Mouse (Mus musculus): ENCODE measurements around the gene Olfr325. TPM values are rescaled to one million over a fixed set of nuclear protein-coding genes. Genes with fewer than 3 reads are reported as not detected.
"Not testable (repeated sequence)": the region's sequence is repeated elsewhere in the genome, so short reads cannot be mapped to it uniquely, and the experiment has no call there.

The Olfr325 gene
- not detected in 2 replicates for polyA plus RNA-seq (2015; fragmentation: Nextera tagmentation; extraction: Ambion mirVana)

GRCm38 (mm10) chr11:58577430-58577829, at the start of gene Olfr325:
Gene Olfr325, plus strand, starts transcription at chr11:58577730.
- 75% methylated on average over 1 of the region's 1 CpGs for WGBS
- H3K4me2 ChIP-seq (ENCODE audit: low read depth, low read length) = no peak within 1 kb of the TSS
- no peak within 1 kb of the TSS for H3K4me3 ChIP-seq (ENCODE audit: low read length)
- no peak within 1 kb of the TSS for H3K27ac ChIP-seq (ENCODE audit: low read length)
- no peaks in the 10 kb centered on the region for H3K9me3 ChIP-seq (ENCODE audit: control insufficient read depth, low read length)
- H3K9ac ChIP-seq (ENCODE audit: low read depth, low read length) = no peak within 1 kb of the TSS
- H3K36me3 ChIP-seq (ENCODE audit: control insufficient read depth, insufficient read depth, low read length) = no peaks in the 10 kb centered on the region
- no peaks in the 10 kb centered on the region for H3K4me1 ChIP-seq (ENCODE audit: control insufficient read depth, insufficient read depth, low read length)
- H3K27me3 ChIP-seq (replicated peaks; ENCODE audit: control insufficient read depth, insufficient read depth, low read length) = no peaks in the 10 kb centered on the region
- ATAC-seq = no peak

- H3K4me1 ChIP-seq (ENCODE audit: control insufficient read depth, insufficient read depth, low read length); ATAC-seq; H3K9me3 ChIP-seq (ENCODE audit: control insufficient read depth, low read length); H3K9ac ChIP-seq (ENCODE audit: low read depth, low read length); H3K36me3 ChIP-seq (ENCODE audit: control insufficient read depth, insufficient read depth, low read length); H3K4me2 ChIP-seq (ENCODE audit: low read depth, low read length); H3K27ac ChIP-seq (ENCODE audit: low read length); H3K4me3 ChIP-seq (ENCODE audit: low read length); H3K27me3 ChIP-seq (replicated peaks; ENCODE audit: control insufficient read depth, insufficient read depth, low read length): not testable (repeated sequence)
Measured at GRCm38 (mm10) chr11:58534736-58535135, 42.8 kb upstream of the Olfr325 start, which contains the start of gene Olfr330. Gene Olfr330, minus strand, starts transcription at chr11:58534836.

- 82% methylated on average over 5 of the region's 5 CpGs for WGBS
- no peaks in the 10 kb centered on the region for H3K4me1 ChIP-seq (ENCODE audit: control insufficient read depth, insufficient read depth, low read length)
- ATAC-seq = no peak
- no peaks in the 10 kb centered on the region for H3K36me3 ChIP-seq (ENCODE audit: control insufficient read depth, insufficient read depth, low read length)
- no peaks in the 10 kb centered on the region for H3K9me3 ChIP-seq (ENCODE audit: control insufficient read depth, low read length)
- H3K27me3 ChIP-seq (replicated peaks; ENCODE audit: control insufficient read depth, insufficient read depth, low read length) = no peaks in the 10 kb centered on the region
- no peak within 1 kb of the TSS for H3K4me3 ChIP-seq (ENCODE audit: low read length)
- no peak within 1 kb of the TSS for H3K9ac ChIP-seq (ENCODE audit: low read depth, low read length)
- H3K4me2 ChIP-seq (ENCODE audit: low read depth, low read length) = no peak within 1 kb of the TSS
- H3K27ac ChIP-seq (ENCODE audit: low read length) = no peak within 1 kb of the TSS
Measured at GRCm38 (mm10) chr11:58546322-58546721, 31.2 kb upstream of the Olfr325 start, which contains the start of gene Olfr329-ps. Gene Olfr329-ps, minus strand, starts transcription at chr11:58546422.

- H3K9ac ChIP-seq (ENCODE audit: low read depth, low read length) = no peak within 1 kb of the TSS
- no peak within 1 kb of the TSS for H3K4me3 ChIP-seq (ENCODE audit: low read length)
- H3K27me3 ChIP-seq (replicated peaks; ENCODE audit: control insufficient read depth, insufficient read depth, low read length) = no peaks in the 10 kb centered on the region
- H3K9me3 ChIP-seq (ENCODE audit: control insufficient read depth, low read length) = no peaks in the 10 kb centered on the region
- H3K4me2 ChIP-seq (ENCODE audit: low read depth, low read length) = no peak within 1 kb of the TSS
- ATAC-seq = no peak
- WGBS = 84% methylated on average over 1 of the region's 1 CpGs
- no peaks in the 10 kb centered on the region for H3K4me1 ChIP-seq (ENCODE audit: control insufficient read depth, insufficient read depth, low read length)
- H3K27ac ChIP-seq (ENCODE audit: low read length) = no peak within 1 kb of the TSS
- H3K36me3 ChIP-seq (ENCODE audit: control insufficient read depth, insufficient read depth, low read length) = no peaks in the 10 kb centered on the region
Measured at GRCm38 (mm10) chr11:58555536-58555935, 22.0 kb upstream of the Olfr325 start, which contains the start of gene Olfr328. Gene Olfr328, minus strand, starts transcription at chr11:58555636.

GRCm38 (mm10) chr11:58570405-58570804, 7.1 kb upstream of the Olfr325 start, which contains the start of gene Olfr224:
Gene Olfr224, minus strand, starts transcription at chr11:58570553.
- no peaks in the 10 kb centered on the region for H3K27me3 ChIP-seq (replicated peaks; ENCODE audit: control insufficient read depth, insufficient read depth, low read length)
- WGBS = 61% methylated on average over 5 of the region's 5 CpGs
- no peak within 1 kb of the TSS for H3K9ac ChIP-seq (ENCODE audit: low read depth, low read length)
- no peak within 1 kb of the TSS for H3K4me3 ChIP-seq (ENCODE audit: low read length)
- no peaks in the 10 kb centered on the region for H3K9me3 ChIP-seq (ENCODE audit: control insufficient read depth, low read length)
- ATAC-seq = no peak
- no peaks in the 10 kb centered on the region for H3K36me3 ChIP-seq (ENCODE audit: control insufficient read depth, insufficient read depth, low read length)
- H3K4me2 ChIP-seq (ENCODE audit: low read depth, low read length) = no peak within 1 kb of the TSS
- H3K27ac ChIP-seq (ENCODE audit: low read length) = no peak within 1 kb of the TSS
- no peaks in the 10 kb centered on the region for H3K4me1 ChIP-seq (ENCODE audit: control insufficient read depth, insufficient read depth, low read length)

GRCm38 (mm10) chr11:58578636-58579035, 1.1 kb downstream of the Olfr325 start:
- Histone ChIP-seq H3K4me1 (ENCODE audit: control insufficient read depth, insufficient read depth, low read length) (no peaks in the 10 kb centered on the region), H3K4me3 (ENCODE audit: low read length) (no peak overlapping the region), H3K9me3 (ENCODE audit: control insufficient read depth, low read length) (no peaks in the 10 kb centered on the region), H3K36me3 (ENCODE audit: control insufficient read depth, insufficient read depth, low read length) (no peaks in the 10 kb centered on the region), H3K9ac (ENCODE audit: low read depth, low read length) (no peak overlapping the region), H3K27me3 (replicated peaks; ENCODE audit: control insufficient read depth, insufficient read depth, low read length) (no peaks in the 10 kb centered on the region), H3K27ac (ENCODE audit: low read length) (no peak overlapping the region), H3K4me2 (ENCODE audit: low read depth, low read length) (no peak overlapping the region)
- 71% methylated on average over 8 of the region's 8 CpGs for WGBS
- ATAC-seq = no peak

GRCm38 (mm10) chr11:58587898-58588348, 10.4 kb downstream of the Olfr325 start:
- Histone ChIP-seq H3K36me3 (ENCODE audit: control insufficient read depth, insufficient read depth, low read length) (no peaks in the 10 kb centered on the region), H3K4me1 (ENCODE audit: control insufficient read depth, insufficient read depth, low read length) (no peaks in the 10 kb centered on the region), H3K9ac (ENCODE audit: low read depth, low read length) (no peak overlapping the region), H3K4me3 (ENCODE audit: low read length) (no peak overlapping the region), H3K27ac (ENCODE audit: low read length) (no peak overlapping the region), H3K9me3 (ENCODE audit: control insufficient read depth, low read length) (no peaks in the 10 kb centered on the region), H3K27me3 (replicated peaks; ENCODE audit: control insufficient read depth, insufficient read depth, low read length) (no peaks in the 10 kb centered on the region), H3K4me2 (ENCODE audit: low read depth, low read length) (no peak overlapping the region)
- 76% methylated on average over 7 of the region's 7 CpGs for whole genome bisulfite sequencing
- ATAC-seq = no peak

GRCm38 (mm10) chr11:58588620-58589250, 11.2 kb downstream of the Olfr325 start:
- H3K27me3 ChIP-seq (replicated peaks; ENCODE audit: control insufficient read depth, insufficient read depth, low read length) = no peaks in the 10 kb centered on the region
- H3K9me3 ChIP-seq (ENCODE audit: control insufficient read depth, low read length) = no peaks in the 10 kb centered on the region
- H3K4me3 ChIP-seq (ENCODE audit: low read length) = no peak overlapping the region
- no peak overlapping the region for H3K27ac ChIP-seq (ENCODE audit: low read length)
- no peak overlapping the region for H3K4me2 ChIP-seq (ENCODE audit: low read depth, low read length)
- H3K36me3 ChIP-seq (ENCODE audit: control insufficient read depth, insufficient read depth, low read length) = no peaks in the 10 kb centered on the region
- H3K9ac ChIP-seq (ENCODE audit: low read depth, low read length) = no peak overlapping the region
- 58% methylated on average over 3 of the region's 3 CpGs for WGBS
- ATAC-seq = no peak
- H3K4me1 ChIP-seq (ENCODE audit: control insufficient read depth, insufficient read depth, low read length) = no peaks in the 10 kb centered on the region

GRCm38 (mm10) chr11:58594814-58595213, 17.3 kb downstream of the Olfr325 start, which contains the start of gene Olfr324:
Gene Olfr324, plus strand, starts transcription at chr11:58595114.
- no peak within 1 kb of the TSS for H3K27ac ChIP-seq (ENCODE audit: low read length)
- no peaks in the 10 kb centered on the region for H3K9me3 ChIP-seq (ENCODE audit: control insufficient read depth, low read length)
- no peaks in the 10 kb centered on the region for H3K27me3 ChIP-seq (replicated peaks; ENCODE audit: control insufficient read depth, insufficient read depth, low read length)
- H3K4me3 ChIP-seq (ENCODE audit: low read length) = no peak within 1 kb of the TSS
- H3K9ac ChIP-seq (ENCODE audit: low read depth, low read length) = no peak within 1 kb of the TSS
- 86% methylated on average over 6 of the region's 6 CpGs for WGBS
- H3K36me3 ChIP-seq (ENCODE audit: control insufficient read depth, insufficient read depth, low read length) = no peaks in the 10 kb centered on the region
- no peaks in the 10 kb centered on the region for H3K4me1 ChIP-seq (ENCODE audit: control insufficient read depth, insufficient read depth, low read length)
- H3K4me2 ChIP-seq (ENCODE audit: low read depth, low read length) = no peak within 1 kb of the TSS
- no peak for ATAC-seq

Measured in intestine, embryonic 16.5 days (tissue).